Mouse (Mus musculus) MEL-GATA-1-ER (cell line): Measurements from ENCODE around the gene Tmem81.

ENCODE experiments used
- DNase-seq: peaks from one replicate; pipeline ENCODE4 v3.0.0-alpha.2; 2012; ENCODE audit warnings: low read depth; ENCODE audit errors: extremely low read depth

Gene Tmem81

GRCm38 (mm10) chr1:132519734-132520133 lies 13.7 kb downstream of the Tmem81 start:
- no peak for DNase-seq

GRCm38 (mm10) chr1:132520764-132521163 lies 14.7 kb downstream of the Tmem81 start:
- DNase-seq, result peak; percentile 22

GRCm38 (mm10) chr1:132523048-132523447 lies 17.0 kb downstream of the Tmem81 start:
- DNase-seq, result no peak

GRCm38 (mm10) chr1:132523920-132524319 lies 17.9 kb downstream of the Tmem81 start:
- peak; percentile 43 for DNase-seq

GRCm38 (mm10) chr1:132525832-132526231 lies 19.8 kb downstream of the Tmem81 start:
- peak; percentile 29 for DNase-seq

- no peak for DNase-seq
These were observed 22.0 kb downstream of the Tmem81 start for GRCm38 (mm10) chr1:132528071-132528470.

- DNase-seq, result no peak
These were observed 22.8 kb downstream of the Tmem81 start for GRCm38 (mm10) chr1:132528647-132529334.

GRCm38 (mm10) chr1:132530631-132531191 lies 24.7 kb downstream of the Tmem81 start:
- no peak for DNase-seq

- DNase-seq, result no peak
These were observed 26.5 kb downstream of the Tmem81 start for GRCm38 (mm10) chr1:132532521-132532920.

- no peak for DNase-seq
These were observed 27.8 kb downstream of the Tmem81 start for GRCm38 (mm10) chr1:132533840-132534239.

- DNase-seq, result no peak
These were observed 29.5 kb downstream of the Tmem81 start for GRCm38 (mm10) chr1:132535541-132535940.

GRCm38 (mm10) chr1:132536416-132536815 lies 30.4 kb downstream of the Tmem81 start:
- no peak for DNase-seq

GRCm38 (mm10) chr1:132537736-132538135 lies 31.7 kb downstream of the Tmem81 start:
- DNase-seq, result no peak

GRCm38 (mm10) chr1:132540701-132541100 lies 34.7 kb downstream of the Tmem81 start:
- DNase-seq, result no peak

- DNase-seq, result no peak
These were observed 35.3 kb downstream of the Tmem81 start for GRCm38 (mm10) chr1:132541171-132541823.

GRCm38 (mm10) chr1:132541824-132542599 lies 36.0 kb downstream of the Tmem81 start:
- DNase-seq, result no peak

GRCm38 (mm10) chr1:132542762-132543306 lies 36.8 kb downstream of the Tmem81 start, which contains the start of gene Cntn2:
Cntn2 (minus strand) TSS chr1:132543256.
- DNase-seq, result no peak

- no peak for DNase-seq
These were observed 37.8 kb downstream of the Tmem81 start for GRCm38 (mm10) chr1:132543789-132544188.

- DNase-seq, result no peak
These were observed 52.0 kb downstream of the Tmem81 start for GRCm38 (mm10) chr1:132557901-132558631.
